Mouse (Mus musculus) megakaryocyte, embryonic 14.5 days (primary cell): ENCODE measurements around the gene Wdr90.

Experiments used
- FLI1 ChIP-seq: IDR thresholded peaks from 2 replicates; pipeline ENCODE4 v1.6.1; 2012; ENCODE audit warnings: low read length, inconsistent platforms, mixed read lengths
- GATA1 ChIP-seq: IDR thresholded peaks from 3 replicates; pipeline ENCODE4 v1.6.1; 2012; ENCODE audit warnings: mixed read lengths, low read length, inconsistent platforms, borderline replicate concordance

DNA sequence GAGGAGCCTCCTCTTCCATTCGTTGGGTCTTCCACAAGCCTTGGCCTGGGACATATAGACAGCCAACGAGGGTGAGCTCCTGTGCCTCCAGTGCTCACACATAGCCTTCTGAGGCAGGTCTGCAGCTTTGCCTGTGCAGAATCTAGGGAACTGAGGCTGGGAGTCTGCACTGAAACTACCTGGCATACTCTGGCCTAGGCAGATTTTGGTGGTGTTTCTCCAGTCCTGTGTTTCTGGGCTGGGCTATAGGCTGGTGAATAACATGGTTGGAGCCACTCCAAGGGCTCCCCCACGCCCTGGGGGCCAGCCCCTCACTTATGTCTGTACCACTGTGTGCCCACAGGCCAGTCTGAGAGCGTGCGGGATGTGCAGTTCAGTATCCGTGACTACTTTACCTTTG is 36.0 kb downstream of the Wdr90 start:
- TF ChIP-seq GATA1 (no peak), FLI1 (no peak)
